Mouse (Mus musculus): ENCODE measurements around the gene Bub1b. TPM values are rescaled to one million over a fixed set of nuclear protein-coding genes. Genes with fewer than 3 reads are reported as not detected.

Bub1b gene
- 48.8 and 63.4 TPM in 2 replicates for total RNA-seq (2015)
- 139 TPM in 2 replicates for total RNA-seq (2017)

GRCm38 (mm10) chr2:118597673-118598568 lies at the start of gene Bub1b:
TSS of gene Bub1b (plus strand) at chr2:118598211.
- peak; percentile 97 for ATAC-seq (ENCODE audit: poor library complexity, severe bottlenecking)

DNA sequence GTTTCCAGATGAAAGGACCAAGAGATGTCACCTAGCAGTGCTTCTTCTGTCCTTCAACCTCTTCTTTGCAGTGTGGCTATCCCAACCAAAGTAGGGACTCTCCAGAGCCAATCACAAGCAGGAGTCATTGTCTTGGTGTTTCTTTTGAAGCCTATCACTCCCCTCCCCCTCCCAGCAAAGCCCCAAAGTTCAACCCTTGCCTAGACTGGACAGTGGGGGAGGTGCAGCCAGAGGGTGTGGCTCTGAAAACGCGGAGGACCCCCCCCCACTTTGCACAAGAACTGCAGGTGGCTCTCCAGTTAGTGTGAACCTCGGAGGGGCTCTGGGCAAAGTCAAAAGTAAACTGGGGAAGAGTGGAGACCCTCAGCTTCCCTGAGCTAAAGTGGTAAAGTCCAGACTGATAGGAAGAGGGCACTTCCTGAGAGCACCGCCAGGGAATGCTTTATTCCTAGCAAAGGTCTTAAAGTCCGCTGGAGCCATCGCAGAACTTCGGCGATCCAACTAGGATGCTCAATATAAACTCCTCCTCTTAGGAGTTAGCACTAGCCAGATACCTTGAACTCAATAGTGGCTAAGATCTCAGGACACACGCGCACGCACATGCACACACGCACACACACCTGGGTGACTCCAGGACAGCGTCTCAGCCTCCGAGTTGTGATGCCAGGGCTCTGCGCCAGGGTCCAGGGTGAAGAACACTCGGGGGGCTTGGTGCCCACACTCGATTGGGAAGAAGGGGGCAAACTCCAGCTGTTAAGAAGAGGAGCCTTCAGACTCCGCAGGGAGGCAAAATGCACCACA lies 49.4 kb upstream of the Bub1b start:
- no peak for ATAC-seq (ENCODE audit: poor library complexity, severe bottlenecking)

DNA sequence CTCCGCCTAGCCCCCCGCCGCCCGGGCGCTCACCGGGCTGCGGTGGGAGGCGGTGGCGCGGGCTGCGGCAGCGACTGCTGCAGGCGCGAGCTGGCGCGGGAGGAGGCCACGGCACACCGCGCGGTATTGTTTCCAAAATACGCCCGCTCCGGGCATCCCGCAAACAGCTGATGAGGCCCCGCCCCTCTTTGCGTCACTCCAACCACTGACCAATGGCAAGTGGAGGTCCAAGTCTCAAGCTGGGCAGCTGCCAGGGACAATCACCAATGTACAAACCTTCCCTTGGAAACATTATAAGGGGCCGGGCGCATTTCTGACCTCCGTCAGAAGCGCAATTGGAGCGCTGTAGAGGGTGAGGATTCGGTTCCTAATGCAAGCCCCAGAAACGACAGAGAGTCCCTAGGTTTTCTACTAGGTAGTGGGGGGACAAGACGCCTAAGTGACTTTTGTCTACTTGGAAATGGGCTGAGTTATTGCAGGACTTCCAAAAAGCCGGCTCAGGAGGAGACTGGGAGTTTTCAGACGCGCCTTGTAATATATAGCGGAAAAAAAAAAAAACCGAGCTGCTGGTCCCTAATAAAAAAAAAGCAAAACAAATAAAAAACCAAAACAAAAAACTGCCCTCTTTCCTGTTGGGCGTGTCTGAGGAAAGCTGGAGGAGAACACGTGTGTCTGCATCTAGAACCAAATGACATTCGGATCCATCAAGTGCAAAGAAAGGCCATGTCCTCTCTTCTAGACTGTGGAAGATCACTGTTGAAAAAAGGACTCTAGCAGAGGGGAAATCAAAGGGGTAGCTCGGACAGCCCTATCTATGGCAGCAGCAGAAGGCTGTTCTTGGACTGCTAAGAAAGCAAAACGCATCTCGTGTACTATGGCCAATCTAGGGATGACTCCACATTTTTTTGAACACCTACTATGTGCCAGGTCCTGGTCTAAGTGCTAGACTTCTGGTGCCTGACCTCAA lies 48.2 kb upstream of the Bub1b start, which contains the start of gene Bmf:
Bmf (minus strand) TSS at position 181 of the 967 bp plus-strand sequence.
- peak; percentile 64 for ATAC-seq (ENCODE audit: poor library complexity, severe bottlenecking)

GRCm38 (mm10) chr2:118551606-118552005 lies 46.4 kb upstream of the Bub1b start:
- no peak for ATAC-seq (ENCODE audit: poor library complexity, severe bottlenecking)

GRCm38 (mm10) chr2:118554356-118554990 lies 43.5 kb upstream of the Bub1b start:
- ATAC-seq (ENCODE audit: poor library complexity, severe bottlenecking): peak; percentile 92

DNA sequence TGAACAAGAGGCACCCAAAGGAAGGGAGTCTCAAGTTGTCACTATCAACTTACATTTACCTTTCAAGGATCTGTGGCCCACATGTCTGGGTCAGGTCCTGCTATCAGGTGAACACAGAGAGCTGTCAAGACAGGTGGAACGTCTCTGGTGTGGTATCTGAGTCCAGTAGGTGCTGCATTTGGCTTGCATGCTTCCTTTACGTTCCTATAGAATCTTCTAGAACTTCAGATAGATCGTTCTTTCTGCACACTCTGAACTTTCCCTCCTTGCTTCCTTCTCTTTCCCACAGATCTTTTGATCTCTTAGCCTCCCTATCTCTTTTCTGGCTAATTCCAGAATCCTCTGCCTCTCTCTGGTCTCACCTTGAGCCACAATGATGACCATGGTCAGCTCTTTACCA lies 39.6 kb upstream of the Bub1b start:
- no peak for ATAC-seq (ENCODE audit: poor library complexity, severe bottlenecking)

GRCm38 (mm10) chr2:118562015-118562414 lies 36.0 kb upstream of the Bub1b start:
- peak; percentile 35 for ATAC-seq (ENCODE audit: poor library complexity, severe bottlenecking)

GRCm38 (mm10) chr2:118562431-118562830 lies 35.6 kb upstream of the Bub1b start:
- ATAC-seq (ENCODE audit: poor library complexity, severe bottlenecking): peak; percentile 80

- peak; percentile 93 for ATAC-seq (ENCODE audit: poor library complexity, severe bottlenecking)
Observed at GRCm38 (mm10) chr2:118567179-118567578, 30.8 kb upstream of the Bub1b start.

GRCm38 (mm10) chr2:118570939-118571338 lies 27.1 kb upstream of the Bub1b start:
- no peak for ATAC-seq (ENCODE audit: poor library complexity, severe bottlenecking)

GRCm38 (mm10) chr2:118572183-118572836 lies 25.7 kb upstream of the Bub1b start:
- ATAC-seq (ENCODE audit: poor library complexity, severe bottlenecking): no peak

DNA sequence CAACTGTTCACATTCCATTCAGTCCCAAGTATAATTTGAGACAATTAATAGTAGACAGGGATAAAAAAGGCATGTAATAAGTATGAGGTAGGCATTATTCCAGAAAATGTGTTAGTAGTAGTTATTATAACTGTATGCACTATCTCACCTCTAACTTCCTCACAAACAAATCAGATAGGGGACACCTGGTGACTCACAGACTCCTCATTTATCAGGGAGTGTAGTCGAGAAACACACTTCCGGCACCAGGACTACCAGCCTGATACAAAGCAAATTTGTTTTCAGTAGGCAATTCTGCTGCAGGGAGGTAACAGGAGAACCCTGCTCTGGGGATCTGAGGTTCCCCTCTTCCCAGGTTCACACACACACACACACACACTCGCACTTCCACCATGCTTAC lies 24.9 kb upstream of the Bub1b start:
- ATAC-seq (ENCODE audit: poor library complexity, severe bottlenecking): no peak

DNA sequence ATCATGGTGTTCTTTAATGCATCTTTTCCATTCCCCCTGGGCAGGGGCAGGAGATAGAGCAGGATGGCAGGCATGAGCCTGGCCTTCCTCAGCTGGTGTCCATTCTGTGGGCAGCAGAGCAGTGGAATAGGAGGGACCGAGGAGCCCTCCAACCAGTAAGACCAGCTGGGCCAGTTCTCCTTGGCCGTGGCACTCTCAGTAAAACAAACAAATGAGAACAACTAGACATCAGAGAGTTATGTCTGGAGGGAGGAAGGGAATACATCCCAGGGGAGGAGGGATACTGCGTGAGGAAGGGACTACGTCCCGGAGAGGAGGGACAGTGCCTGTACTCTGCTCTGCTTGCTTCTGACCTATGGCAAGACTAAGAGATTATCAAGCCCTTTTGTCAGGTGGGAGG lies 12.0 kb upstream of the Bub1b start:
- no peak for ATAC-seq (ENCODE audit: poor library complexity, severe bottlenecking)

DNA sequence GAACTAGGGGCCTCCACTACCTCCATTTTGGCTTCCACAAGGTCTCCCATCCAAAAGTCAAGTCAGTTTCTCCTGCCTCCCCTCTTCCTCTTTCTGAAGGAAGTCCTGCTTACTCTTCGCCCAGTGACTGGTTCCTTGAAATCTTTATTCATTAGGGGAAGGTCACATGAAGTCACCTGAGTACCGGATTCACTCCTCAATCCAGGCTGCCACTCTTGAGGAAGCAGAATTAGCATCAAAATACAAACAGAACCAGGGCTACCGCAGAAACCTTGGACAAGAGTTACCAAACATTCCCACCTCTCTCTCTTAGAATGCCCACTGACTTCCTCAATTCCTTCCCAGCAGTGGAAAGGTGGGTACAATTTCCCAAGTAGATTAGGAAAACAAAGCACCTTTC lies 10.3 kb upstream of the Bub1b start:
- ATAC-seq (ENCODE audit: poor library complexity, severe bottlenecking): peak; percentile 40; the same call in 1 of the 2 replicates

- peak; percentile 51 for ATAC-seq (ENCODE audit: poor library complexity, severe bottlenecking)
Observed at GRCm38 (mm10) chr2:118591083-118591482, 6.9 kb upstream of the Bub1b start.

DNA sequence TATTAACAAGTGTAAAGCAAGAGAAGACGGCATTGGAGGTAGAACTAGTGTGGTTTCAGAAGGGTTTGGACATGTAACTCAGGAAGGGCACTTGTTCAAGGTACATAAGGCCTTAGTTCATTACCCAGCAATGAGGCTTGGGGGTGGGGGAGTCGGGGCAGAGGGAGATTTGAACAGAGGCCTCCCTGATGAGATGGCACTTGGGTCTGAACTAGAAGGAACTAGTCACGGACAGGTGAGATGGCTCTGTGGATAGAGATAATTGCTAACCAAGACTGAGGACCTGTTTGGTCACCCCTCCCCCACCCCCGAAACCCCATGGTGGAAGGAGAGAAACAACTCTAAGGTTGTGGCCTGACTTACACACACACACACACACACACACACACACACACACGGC lies 1.1 kb downstream of the Bub1b start:
- ATAC-seq (ENCODE audit: poor library complexity, severe bottlenecking): no peak

DNA sequence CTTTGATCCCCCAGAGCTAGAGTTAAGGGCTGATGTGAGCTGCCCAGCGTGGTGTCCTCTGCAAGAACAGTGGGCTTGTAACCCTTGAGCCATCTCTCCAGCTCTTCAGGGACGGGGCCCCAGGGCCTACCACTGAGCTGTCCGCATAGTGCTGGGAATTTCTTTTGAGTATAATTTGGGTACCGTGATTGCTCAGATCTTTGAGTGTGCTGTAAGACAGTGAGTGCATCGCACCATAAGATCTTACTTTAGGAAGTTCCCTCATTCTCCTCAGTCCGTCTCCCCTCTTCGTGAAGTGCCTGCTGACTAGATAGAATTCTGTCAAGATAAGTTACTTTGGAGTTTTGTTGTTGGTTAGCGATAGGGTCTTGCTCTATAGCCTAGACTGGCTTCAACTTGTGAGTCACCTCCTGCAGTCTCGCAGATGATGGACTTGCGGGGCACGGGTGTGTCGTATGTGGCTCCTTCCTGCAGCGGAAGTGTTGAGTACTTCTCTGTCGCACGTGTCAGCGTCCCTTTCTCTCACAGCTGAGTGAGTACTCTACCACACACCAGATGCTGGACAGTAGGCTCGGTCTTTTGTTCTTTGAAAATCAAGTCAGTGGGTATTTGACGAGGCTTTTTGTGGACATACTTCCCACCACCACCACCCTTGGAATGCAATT lies 3.7 kb downstream of the Bub1b start:
- ATAC-seq (ENCODE audit: poor library complexity, severe bottlenecking): peak; percentile 26; the same call in 1 of the 2 replicates

- ATAC-seq (ENCODE audit: poor library complexity, severe bottlenecking): no peak
Observed at GRCm38 (mm10) chr2:118604091-118604490, 6.1 kb downstream of the Bub1b start.

- ATAC-seq (ENCODE audit: poor library complexity, severe bottlenecking): peak; percentile 68; the same call in 1 of the 2 replicates
Observed at GRCm38 (mm10) chr2:118606032-118606431, 8.0 kb downstream of the Bub1b start.

All from megakaryocyte, adult 5-6 weeks (primary cell).